Mouse (Mus musculus) thymus, adult 2 months (tissue): Measurements from ENCODE around the gene Fanca.

ENCODE experiments used
- CTCF ChIP-seq: fragments of 200-500 bp; IDR thresholded peaks from 2 replicates; pipeline ENCODE4 v1.5.1; 2012; ENCODE audit warnings: mild to moderate bottlenecking, control low read depth, low read length, moderate library complexity, borderline replicate concordance; ENCODE audit not compliant: control insufficient read depth, poor library complexity, insufficient read depth; ENCODE audit errors: extremely low read depth
- POLR2A ChIP-seq: fragments of 200-500 bp; IDR thresholded peaks from 2 replicates; pipeline ENCODE4 v1.6.1; 2012; ENCODE audit warnings: mild to moderate bottlenecking, low read length, control low read depth, moderate library complexity; ENCODE audit not compliant: control insufficient read depth, poor library complexity, insufficient read depth; ENCODE audit errors: extremely low read depth

DNA sequence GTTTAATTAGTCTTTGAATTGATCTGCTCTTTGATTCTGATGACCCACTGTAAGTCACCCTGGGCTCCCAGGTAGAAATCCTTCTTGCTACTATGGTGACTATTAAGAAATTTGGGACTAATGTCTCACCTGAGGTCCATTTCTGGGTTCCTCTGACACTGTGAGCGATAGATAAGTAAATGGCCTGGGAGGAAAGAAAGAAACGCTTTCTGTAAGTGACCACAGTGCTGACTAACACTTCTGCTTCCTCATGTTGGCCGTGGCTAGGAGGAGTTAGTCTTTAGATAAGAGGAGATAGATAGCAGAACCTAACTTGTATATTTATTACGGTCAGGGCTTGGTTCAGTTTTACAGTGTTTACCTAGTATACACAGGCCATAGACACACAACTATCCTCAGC is 11.0 kb upstream of the Fanca start:
- no peak for TF ChIP-seq POLR2A
- TF ChIP-seq CTCF = no peak
